Mouse (Mus musculus) neutrophil, adult 5-6 weeks (primary cell): Measurements from ENCODE around the gene Sap30bp. TPM values are rescaled to one million over a fixed set of nuclear protein-coding genes. Genes with fewer than 3 reads are reported as not detected.

Experiments used
- ATAC-seq: fragments of 151-379, 151-347 bp; 2 replicates; pipeline ENCODE4 v1.8.0; 2017; ENCODE audit warnings: mild to moderate bottlenecking, moderate TSS enrichment; ENCODE audit not compliant: insufficient number of reproducible peaks, poor library complexity, low FRiP score, severe bottlenecking; ENCODE audit errors: extremely low read depth
- total RNA-seq: library from RNA; stranded (forward); fragments of 200-1000 nt; gene quantifications from 2 replicates; pipeline ENCODE4 v1.2.3, GENCODE M21; 2017

Sap30bp gene
- total RNA-seq, 1 experiment from 2014 or later = 125 TPM

DNA sequence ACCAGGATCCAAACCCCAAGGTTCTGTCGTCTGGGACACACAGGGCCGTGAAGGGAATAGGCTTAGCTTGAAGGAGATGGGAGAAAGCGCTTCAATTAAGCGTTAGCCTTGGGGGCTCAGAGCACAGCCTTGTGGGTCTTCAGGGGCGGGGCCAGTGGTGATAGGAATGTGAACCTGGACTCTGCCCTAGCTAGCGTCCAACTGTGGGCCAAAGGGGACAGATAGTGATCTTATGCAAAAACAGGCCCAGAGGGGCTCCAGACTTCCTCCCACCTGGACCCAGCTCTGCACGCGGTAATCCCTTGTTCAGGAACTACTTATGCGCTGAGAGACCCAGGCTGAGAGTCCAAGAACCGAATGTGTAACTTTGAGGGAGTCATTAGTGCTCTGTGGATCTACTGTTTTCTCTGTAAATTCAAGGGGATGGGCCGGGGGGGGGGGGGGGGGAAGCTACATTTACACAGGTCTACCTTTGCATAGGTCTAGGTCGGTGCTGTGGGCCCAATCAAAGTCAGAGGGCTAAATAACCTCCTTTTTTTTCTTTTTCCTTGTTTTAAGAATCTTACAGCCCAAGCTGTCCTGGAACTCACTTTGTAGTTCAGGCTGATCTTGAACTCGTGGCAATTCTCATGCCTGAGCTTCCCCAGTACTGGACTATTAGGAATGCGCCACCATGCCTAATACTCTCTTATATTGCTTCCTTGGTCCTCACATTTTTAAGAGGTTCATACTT lies 78.6 kb downstream of the Sap30bp start:
- ATAC-seq = no peak

DNA sequence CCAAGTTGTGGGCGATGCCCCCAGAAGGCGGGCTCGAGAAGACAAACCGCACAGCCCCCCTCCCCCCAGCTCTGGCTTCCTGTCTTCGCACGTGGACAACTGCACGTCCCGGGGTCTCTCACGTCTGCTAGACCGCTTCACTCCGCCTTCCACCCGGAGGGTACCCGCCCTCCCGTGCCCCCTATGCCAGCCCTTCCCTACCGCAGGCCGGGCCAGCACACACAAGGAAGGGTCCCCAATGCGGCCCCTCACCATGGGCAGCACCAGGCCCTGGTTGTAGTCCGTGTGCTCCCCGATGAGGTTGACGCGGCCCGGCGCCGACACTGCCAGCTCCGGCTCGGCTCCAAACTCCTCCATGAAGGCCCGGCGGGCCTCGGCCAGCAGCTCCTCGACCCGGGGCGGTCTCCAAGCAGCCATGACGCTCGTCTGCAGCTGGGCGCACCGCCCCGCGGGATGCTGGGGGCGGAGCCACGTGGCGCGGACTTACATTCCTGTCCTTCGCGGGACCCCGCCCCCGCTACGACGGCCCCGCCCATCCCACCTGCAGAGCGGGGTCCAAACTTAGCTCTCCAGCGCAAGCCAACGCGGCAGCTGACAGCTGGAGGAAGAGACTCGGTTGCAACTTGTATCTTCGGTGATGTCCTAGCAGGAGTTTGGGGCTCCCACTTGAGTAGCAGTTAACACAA lies 79.3 kb downstream of the Sap30bp start, which contains the start of gene Galk1:
Gene Galk1, minus strand, starts transcription at position 458 of the 686 bp plus-strand sequence.
- peak; percentile 65 for ATAC-seq

DNA sequence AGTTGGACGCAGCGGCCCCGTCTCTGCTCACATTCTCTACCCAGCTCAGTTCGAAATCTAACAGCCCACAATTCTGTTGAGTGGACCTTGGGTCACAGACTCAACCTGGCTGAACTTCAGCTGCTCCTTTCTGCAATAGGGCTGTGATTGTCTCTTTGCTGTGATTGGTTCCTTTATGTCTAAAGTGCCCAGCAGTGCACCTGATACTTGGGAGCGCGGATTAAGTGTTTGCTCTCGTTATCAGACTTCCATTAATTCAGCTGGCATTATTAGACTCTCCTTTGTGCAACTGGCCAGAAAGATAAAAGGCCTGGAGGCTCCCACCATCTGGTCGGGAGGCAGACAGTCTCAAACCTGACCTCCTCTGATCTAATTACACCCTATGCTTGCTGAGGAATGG lies 81.7 kb downstream of the Sap30bp start:
- no peak for ATAC-seq

Other genes starting within 250 kb of the Sap30bp start
- 59.5 and 71.5 TPM in 2 replicates for gene Grb2, start 224.7 kb upstream of the Sap30bp start, total RNA-seq
- gene Tmem94, start 167.8 kb upstream of the Sap30bp start, total RNA-seq = 17.1 and 19.8 TPM in 2 replicates
- 2.3 and 4.5 TPM in 2 replicates for gene Caskin2, start 119.6 kb upstream of the Sap30bp start, total RNA-seq
- gene Tsen54, start 118.6 kb upstream of the Sap30bp start, total RNA-seq = 8.8 and 15.2 TPM in 2 replicates
- 12.8 and 14.1 TPM in 2 replicates for gene Llgl2, start 109.2 kb upstream of the Sap30bp start, total RNA-seq
- under 0.01 TPM in 1 of 2 replicates, not detected in the other for gene Myo15b, start 74.9 kb upstream of the Sap30bp start, total RNA-seq
- 1.2 and 2.6 TPM in 2 replicates for gene Smim5, start 33.3 kb upstream of the Sap30bp start, total RNA-seq
- not detected in 2 replicates for gene Smim6, start 21.3 kb upstream of the Sap30bp start, total RNA-seq
- gene Recql5, start 195 bp downstream of the Sap30bp start, total RNA-seq = 44.4 and 54.2 TPM in 2 replicates
- gene Itgb4, start 41.4 kb downstream of the Sap30bp start, total RNA-seq = 0.23 and 0.25 TPM in 2 replicates
- gene Galk1, start 79.4 kb downstream of the Sap30bp start, total RNA-seq = 3.6 and 7.9 TPM in 2 replicates
- gene H3f3b, start 94.7 kb downstream of the Sap30bp start, total RNA-seq = 1,276 and 1,299 TPM in 2 replicates
- 22.5 and 24.2 TPM in 2 replicates for gene Unk, start 97.0 kb downstream of the Sap30bp start, total RNA-seq
- gene Unc13d, start 144.7 kb downstream of the Sap30bp start, total RNA-seq = 47.0 and 49.2 TPM in 2 replicates
- 93.6 and 100 TPM in 2 replicates for gene Wbp2, start 153.7 kb downstream of the Sap30bp start, total RNA-seq
- gene Trim47, start 193.9 kb downstream of the Sap30bp start, total RNA-seq = 0.23 and 1.5 TPM in 2 replicates
- 19.0 and 21.2 TPM in 2 replicates for gene Trim65, start 197.8 kb downstream of the Sap30bp start, total RNA-seq
- gene Mrpl38, start 205.6 kb downstream of the Sap30bp start, total RNA-seq = 17.7 and 17.8 TPM in 2 replicates
- 16.9 and 31.4 TPM in 2 replicates for gene Fbf1, start 234.9 kb downstream of the Sap30bp start, total RNA-seq